Mouse (Mus musculus) megakaryocyte progenitor cell, adult 5-6 weeks (primary cell): ENCODE data around the gene Erc1. TPM values are rescaled to one million over a fixed set of nuclear protein-coding genes. Genes with fewer than 3 reads are reported as not detected.
A peak's percentile ranks its signal among the peaks of the same experiment; 100 is the strongest.
"Not testable (repeated sequence)": the region's sequence is repeated elsewhere in the genome, so short reads cannot be mapped to it uniquely, and the experiment has no call there.

Experiments used
- ATAC-seq: replicated peaks from 2 replicates; pipeline ENCODE4 v1.8.0; 2016; ENCODE audit warnings: mild to moderate bottlenecking, moderate TSS enrichment, inconsistent platforms; ENCODE audit not compliant: poor library complexity
- total RNA-seq, 2 experiments: library from RNA; stranded (forward) in 1 of 2; stranded (reverse) in 1 of 2; fragments of 157-497, 149-512 nt in 1 of 2; fragments of 200-1000 nt in 1 of 2; gene quantifications; 2 replicates each; pipeline versions ENCODE4 v1.2.3 to v1.2.4; 2015 to 2017

Erc1 gene
- total RNA-seq, 2 experiments from 2014 or later, result 5.1 to 5.4 TPM

- no peak for ATAC-seq
These were observed 135.5 kb downstream of the Erc1 start for GRCm38 (mm10) chr6:119712486-119712885.

DNA sequence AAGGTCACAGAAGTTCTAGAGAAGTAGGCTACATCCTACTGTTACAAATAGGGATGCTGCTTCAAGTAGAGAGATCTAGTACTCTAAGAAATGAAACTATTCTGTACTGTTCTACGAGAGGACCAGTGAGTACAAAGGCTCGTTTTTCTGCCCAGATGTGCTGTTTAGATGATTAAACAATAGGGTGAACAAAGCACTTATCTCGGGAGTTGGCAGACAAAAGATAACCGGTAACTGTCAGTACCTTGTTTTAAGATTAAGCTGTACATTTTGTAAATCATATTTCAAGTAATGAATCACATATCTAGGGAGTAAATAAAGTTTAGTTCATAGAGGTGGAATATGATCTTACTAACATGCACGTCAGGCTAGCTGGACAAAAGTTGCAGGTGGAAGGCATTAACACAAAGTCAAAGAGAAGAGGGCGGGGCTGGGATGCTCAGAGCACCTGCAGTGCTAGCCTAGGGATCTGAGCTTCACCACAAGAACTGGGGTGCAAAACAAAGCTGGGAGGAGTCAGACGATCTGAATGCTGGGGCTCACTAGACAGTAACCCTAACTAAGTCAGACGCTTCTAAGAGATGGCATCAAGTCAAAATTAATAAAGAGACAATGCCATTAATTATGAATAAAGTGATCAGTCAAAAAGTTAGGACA lies 136.2 kb downstream of the Erc1 start:
- ATAC-seq, result no peak

GRCm38 (mm10) chr6:119709552-119709951 lies 138.4 kb downstream of the Erc1 start:
- peak; percentile 54; the same call in 1 of the 2 replicates for ATAC-seq

GRCm38 (mm10) chr6:119707911-119708310 lies 140.1 kb downstream of the Erc1 start:
- no peak for ATAC-seq

DNA sequence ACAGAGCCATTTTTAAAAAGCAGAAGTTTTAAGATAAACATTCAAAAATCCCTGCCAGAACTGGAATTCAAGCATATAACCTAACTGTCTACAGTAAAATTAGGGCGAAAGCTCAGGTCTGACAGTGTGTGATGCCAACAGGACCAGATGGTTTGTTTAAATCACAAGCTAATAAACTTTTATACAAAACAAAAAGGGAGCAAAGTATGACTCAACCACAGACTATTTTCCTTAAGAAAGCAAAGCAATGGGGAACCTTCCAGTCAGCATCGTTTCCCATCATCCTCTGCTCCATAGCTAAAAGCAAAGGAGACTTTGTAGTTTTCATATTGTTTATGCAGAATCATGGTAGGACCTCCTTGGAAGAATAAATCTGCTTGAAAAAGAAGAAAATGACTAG lies 143.1 kb downstream of the Erc1 start:
- ATAC-seq, result no peak

GRCm38 (mm10) chr6:119692754-119693153 lies 155.2 kb downstream of the Erc1 start:
- no peak for ATAC-seq

DNA sequence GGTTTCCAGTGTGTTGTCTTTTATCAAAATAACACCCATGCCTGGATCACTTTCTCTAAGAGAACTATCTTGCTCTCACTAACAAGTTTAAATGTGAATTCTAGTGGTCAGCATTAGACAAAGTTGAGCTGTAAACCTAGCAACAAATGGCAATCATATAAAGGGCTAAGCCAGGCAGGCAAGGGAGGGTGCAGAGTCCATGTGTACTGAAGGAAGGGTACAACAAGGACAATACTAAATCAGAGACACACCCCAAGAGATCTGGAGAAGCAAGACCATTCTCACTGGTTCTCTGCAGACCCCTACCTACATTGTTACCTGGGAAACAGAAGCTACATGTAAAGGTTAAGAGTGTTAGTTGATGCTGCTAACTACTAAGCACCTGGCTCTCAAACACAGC lies 161.5 kb downstream of the Erc1 start:
- no peak for ATAC-seq

DNA sequence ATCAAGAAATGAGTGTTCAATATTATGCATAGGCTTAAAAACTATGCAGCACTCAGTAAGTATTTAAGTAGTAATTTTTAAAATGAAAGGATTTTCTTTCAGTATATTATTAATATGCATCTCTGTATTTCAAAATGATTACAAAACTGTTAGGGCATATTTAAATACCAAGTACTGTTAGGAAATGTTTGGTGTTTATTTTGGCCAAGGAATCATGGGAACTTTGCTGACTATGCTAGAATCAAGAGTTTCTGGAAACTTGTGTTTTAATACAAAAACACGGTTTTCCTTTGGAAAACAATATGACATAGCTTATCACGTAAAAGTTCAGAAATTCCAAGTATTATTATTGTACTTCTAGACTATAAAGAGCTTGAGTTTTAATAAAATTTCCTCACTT lies 167.2 kb downstream of the Erc1 start:
- ATAC-seq, result no peak

DNA sequence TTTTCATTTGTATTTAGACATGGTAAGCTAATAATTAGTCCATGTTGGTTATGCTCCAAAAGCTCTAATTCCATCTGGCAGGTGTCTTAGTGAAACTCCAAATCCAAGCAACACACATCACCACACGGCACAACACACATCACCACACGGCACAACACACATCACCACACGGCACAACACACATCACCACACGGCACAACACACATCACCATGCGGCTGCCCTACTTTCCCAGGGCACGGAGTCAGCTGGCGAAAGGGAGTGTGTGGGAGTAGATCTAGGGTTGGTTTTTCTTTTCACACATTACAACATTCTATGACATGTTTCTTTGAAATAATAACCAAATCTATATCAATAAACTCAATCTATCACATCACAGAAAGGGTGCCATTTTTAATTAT lies 173.2 kb downstream of the Erc1 start:
- no peak for ATAC-seq

DNA sequence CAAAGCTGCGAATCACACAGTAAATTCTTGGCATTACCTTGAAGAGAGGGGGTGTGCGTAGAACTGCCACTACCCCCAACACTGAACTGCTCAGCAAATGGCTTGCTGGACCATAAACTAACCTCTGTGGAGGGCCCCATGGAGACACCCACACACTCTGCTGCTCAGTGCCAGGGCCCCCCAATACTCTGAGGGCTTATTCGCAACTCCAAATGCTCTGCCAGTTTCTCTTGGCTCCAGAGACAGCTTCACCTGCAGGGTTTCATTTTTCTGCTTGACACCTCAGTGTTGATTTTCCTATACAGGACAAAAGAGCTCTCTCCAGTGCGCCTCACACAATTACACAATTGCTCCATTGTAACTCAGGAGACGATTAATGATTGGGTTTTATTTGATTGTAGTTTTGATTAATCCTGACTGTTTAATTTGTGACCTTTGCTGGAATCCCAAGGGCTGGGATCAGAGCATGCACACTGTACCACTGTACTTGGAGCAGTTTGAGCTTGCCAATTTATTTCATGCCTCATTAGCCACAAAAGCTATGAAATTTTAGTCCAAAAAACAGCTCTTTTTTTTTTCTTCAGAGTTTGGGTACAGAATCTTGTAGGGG lies 173.7 kb downstream of the Erc1 start:
- no peak for ATAC-seq

DNA sequence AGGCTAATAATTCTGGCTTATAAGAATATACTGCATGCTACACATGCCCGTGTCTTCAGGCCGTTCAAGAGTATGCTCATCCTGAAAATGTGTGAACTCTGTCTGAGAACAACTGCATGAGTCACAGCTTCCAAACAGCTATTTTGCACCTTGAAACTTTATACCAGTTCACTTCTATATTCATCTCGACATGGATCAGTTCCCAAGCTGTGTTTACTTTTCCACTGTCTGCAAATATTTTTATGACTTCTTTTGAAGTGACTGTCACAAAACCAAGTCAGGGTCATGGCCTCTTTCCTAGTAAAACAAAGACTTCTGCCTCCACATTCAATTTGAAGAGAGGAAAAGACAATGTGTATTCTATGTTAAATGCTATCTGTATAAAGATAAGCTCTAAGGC lies 178.2 kb downstream of the Erc1 start:
- no peak for ATAC-seq

- ATAC-seq, result no peak
These were observed 185.0 kb downstream of the Erc1 start for GRCm38 (mm10) chr6:119662936-119663335.

GRCm38 (mm10) chr6:119661081-119661493 lies 186.9 kb downstream of the Erc1 start:
- no peak for ATAC-seq

DNA sequence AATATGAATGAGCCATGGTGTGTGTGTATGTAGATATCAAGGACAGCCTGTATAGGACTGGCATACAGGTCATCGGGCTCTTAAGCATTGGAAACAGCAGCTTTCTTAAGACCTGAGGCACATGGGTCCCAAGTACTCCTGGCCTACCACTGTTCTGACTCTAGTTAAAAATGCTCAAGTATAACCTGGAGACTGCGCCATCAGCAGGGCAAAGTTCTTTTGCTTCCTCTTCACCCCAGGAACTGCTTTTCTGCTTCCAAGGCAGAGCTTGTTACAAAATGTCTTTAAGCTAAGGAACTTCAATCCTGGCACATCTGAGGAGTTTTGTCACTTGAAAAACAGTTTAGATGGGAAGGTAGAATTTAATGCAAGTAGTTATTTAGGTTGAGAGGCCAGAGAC lies 189.5 kb downstream of the Erc1 start:
- no peak for ATAC-seq

GRCm38 (mm10) chr6:119657418-119658178 lies 190.4 kb downstream of the Erc1 start:
- ATAC-seq, result no peak

- not testable (repeated sequence) for ATAC-seq
These were observed 193.2 kb downstream of the Erc1 start for GRCm38 (mm10) chr6:119654777-119655176.

GRCm38 (mm10) chr6:119643880-119644460 lies 204.0 kb downstream of the Erc1 start:
- no peak for ATAC-seq

- ATAC-seq, result no peak
These were observed 204.7 kb downstream of the Erc1 start for GRCm38 (mm10) chr6:119643178-119643728.

DNA sequence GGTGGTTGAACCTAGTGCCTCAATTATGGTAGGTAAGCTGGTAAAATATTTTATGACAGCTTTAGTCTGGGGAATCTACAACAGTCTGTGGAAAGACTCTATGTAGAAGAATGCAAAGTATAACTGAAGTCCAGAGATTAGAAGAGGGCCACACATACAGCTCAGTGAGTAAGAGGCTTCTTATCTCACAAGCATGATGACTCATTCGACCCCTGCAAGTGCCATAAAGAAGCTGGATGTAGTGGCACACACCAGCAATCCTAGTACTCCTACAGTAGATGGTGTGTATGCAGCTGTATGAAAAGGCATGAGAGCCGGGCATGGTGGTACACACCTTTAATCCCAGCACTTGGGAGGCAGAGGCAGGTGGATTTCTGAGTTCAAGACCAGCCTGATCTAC lies 205.2 kb downstream of the Erc1 start:
- no peak for ATAC-seq

DNA sequence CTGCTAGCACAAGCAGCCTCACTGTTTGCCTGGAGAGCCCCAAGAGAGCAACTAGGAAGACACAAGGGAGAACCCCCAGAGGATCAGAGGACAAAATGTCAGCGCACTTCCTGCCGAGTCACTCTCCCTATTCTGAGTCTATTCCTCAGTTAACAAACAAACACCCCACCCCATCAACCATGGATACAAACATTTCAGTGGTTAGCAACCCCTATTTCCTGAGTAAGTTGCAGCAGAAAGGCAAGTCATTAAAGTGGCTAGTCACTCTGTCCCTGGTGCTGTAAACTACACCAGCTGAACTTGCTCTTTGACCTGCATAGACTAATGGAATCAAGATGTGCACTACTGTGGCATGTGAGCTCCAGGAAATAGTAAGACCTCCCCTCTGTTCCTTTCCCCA lies 212.3 kb downstream of the Erc1 start:
- no peak for ATAC-seq

DNA sequence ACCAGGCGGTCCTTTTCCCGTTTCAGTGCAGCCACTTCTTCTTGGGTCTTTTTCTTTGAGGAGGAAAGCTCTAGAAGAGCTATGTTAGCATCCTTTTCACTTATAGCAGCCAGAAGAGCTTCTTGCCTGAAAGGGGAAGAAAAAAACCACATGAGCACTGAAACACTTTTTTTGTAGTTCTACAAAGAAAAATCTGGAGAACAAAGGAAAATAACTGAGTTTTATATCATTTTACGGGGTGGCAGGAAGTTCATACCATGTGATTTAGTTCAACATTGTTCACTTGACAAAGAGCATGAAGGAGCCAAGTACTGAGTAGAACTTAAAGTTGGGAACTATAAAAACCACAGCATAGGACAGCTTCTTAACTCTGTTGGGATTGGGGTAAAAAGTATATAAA lies 217.3 kb downstream of the Erc1 start:
- no peak for ATAC-seq
